Mouse (Mus musculus) ovary, adult 18-20 months (tissue): Measurements from ENCODE around the gene Cep290.

Source experiments
- DNase-seq: peaks from one replicate; pipeline ENCODE4 v3.0.0; 2022; ENCODE audit warnings: low spot score, mixed read lengths

Gene Cep290

DNA sequence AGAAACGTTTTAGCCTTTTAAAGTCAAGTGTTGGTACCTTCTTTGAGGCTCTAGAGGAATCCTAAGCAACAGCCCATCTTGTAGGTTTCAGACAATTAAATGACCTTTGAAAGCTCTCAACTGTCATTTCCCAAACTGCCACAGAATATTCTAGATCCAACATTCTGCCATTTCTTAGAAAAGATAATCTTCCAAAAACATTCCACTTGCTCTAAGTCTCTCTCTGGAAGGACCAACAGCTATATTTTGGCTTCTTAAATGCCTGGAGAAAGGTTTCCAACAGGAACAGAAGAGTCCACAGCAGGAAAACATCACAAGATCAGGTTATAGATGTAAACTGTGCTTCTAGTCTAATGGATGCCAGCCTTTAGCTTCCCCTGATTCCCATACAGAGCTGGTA lies 103.0 kb downstream of the Cep290 start, which contains the start of the genes 4930430F08Rik and 1700017N19Rik:
Gene 4930430F08Rik, minus strand, starts transcription at position 101 of the 400 bp plus-strand sequence.
Gene 1700017N19Rik, plus strand, starts transcription at position 162 of the 400 bp plus-strand sequence.
- DNase-seq = no peak

GRCm38 (mm10) chr10:100598339-100598738 lies 111.0 kb downstream of the Cep290 start:
- DNase-seq = no peak

DNA sequence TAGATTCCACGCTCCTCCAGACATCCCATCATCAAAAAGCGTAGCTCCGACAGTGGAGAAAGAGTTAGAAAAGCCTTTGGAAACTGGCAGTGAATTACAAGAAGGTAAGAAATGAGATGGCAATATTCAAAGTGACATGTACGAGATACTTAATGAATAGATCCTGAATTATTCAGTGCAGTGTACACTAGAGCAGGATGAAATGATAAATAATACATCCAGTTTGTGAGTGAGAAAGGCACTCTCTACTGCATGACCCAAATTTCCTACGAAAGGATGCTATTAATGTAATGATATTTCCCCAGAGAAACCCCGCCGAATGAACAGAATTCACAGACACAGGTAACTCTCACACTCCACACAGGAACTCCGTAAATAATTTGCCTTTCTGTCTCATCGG lies 116.2 kb downstream of the Cep290 start:
- DNase-seq = no peak

- no peak for DNase-seq
These were observed 116.9 kb downstream of the Cep290 start for GRCm38 (mm10) chr10:100604254-100604653.

- DNase-seq = no peak
These were observed 130.0 kb downstream of the Cep290 start for GRCm38 (mm10) chr10:100617233-100617903.

- DNase-seq = no peak
These were observed 132.1 kb downstream of the Cep290 start for GRCm38 (mm10) chr10:100619474-100619873.

DNA sequence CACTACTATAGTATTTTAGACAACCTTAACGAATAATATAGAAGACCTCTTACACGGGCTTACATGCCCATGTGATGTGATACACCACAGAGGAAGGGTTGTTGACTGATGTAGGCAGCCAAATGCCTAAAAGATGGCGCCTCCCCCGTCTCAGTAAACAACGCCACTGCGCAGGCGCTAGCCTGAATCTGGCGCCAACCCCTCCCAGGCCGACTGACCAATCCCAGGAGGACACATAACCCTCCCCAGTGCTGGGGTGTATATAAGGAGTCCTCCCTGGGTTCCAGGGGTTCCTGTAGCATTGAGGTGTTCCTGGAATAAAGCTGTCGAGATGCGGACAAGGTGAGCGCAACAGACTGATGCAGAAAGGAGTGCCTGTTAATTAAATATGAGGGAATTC lies 132.7 kb downstream of the Cep290 start:
- no peak for DNase-seq

GRCm38 (mm10) chr10:100622494-100622893 lies 135.1 kb downstream of the Cep290 start:
- no peak for DNase-seq
